Mouse (Mus musculus): Measurements from ENCODE around the gene Ssxb10.
"Not testable (repeated sequence)": the region's sequence is repeated elsewhere in the genome, so short reads cannot be mapped to it uniquely, and the experiment has no call there.

The Ssxb10 gene

GRCm38 (mm10) chrX:8327124-8327523 is at the start of gene Ssxb10:
Gene Ssxb10 (plus strand): TSS chrX:8327424.
- DNase-seq (ENCODE audit: extremely low spot score, low spot score): no peak

GRCm38 (mm10) chrX:8288621-8289020 is 38.6 kb upstream of the Ssxb10 start:
- no peak for DNase-seq (ENCODE audit: extremely low spot score, low spot score)

DNA sequence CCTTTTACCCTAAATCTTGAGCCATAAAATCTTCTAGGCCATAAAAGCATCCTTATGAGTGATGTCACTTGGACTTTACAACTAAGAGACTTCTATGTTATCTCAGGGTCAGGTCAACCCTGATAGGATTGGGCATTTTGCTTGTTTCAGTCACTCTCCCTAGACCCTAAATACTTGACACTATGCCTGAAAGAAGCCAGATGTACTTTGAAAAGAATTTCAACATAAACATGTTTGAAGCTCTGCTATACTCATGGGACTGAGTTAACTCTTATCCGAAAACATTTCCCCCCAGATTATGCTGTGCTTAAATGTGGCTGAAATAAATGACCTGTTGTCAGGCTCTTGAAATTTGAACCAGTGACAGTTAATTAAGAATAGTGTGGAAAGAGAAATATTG is 17.9 kb upstream of the Ssxb10 start:
- no peak for DNase-seq (ENCODE audit: extremely low spot score, low spot score)

- peak; percentile 17 for DNase-seq (ENCODE audit: extremely low spot score, low spot score)
Observed at GRCm38 (mm10) chrX:8314905-8315304, 12.3 kb upstream of the Ssxb10 start.

DNA sequence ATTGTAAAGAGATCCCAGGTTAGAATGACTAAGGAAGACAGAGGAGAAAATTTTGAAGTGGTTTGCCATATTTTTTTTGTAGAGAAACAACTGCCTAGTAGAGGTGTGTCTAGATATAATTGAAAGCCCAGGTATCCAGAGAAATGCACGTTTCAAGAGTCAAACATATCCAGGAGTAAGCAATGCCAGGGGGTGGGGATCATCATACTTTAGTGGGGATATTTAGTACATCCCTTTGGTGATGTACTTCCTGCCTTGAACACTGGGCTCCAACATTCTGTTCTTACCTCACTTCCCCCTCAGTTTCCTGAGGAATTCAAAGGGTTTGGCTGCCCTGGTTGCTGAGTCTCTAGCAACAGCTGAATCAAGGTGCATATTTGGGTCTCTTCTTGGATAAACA is 39.5 kb downstream of the Ssxb10 start, which contains the start of gene Ssxb9:
Gene Ssxb9, plus strand, starts transcription at position 301 of the 400 bp plus-strand sequence.
- DNase-seq (ENCODE audit: extremely low spot score, low spot score): not testable (repeated sequence)

Data from neural tube, embryonic 10.5 days (tissue).